Mouse (Mus musculus): ENCODE results near the gene Ak9.

GRCm38 (mm10) chr10:41423681-41424080 lies 119.9 kb downstream of the Ak9 start:
- TF ChIP-seq CTCF (conservative IDR thresholded peaks at IDR 0.05; ENCODE audit: insufficient read depth, insufficient read length, low read depth, low read length) (no peak), POLR2A (IDR thresholded peaks at IDR 0.05; ENCODE audit: low read depth, low read length) (no peak)

All from kidney, adult 2 months (tissue).